Mouse (Mus musculus): ENCODE results near the gene Aloxe3. TPM values are rescaled to one million over a fixed set of nuclear protein-coding genes. Genes with fewer than 3 reads are reported as not detected.
A peak's percentile ranks its signal among the peaks of the same experiment; 100 is the strongest.

Aloxe3 gene
- polyA plus RNA-seq, 1 experiment from 2014 or later, result 0.47 TPM

GRCm38 (mm10) chr11:69096360-69096986 is 29.2 kb upstream of the Aloxe3 start:
- peak overlapping the region; percentile 84 for H3K27ac ChIP-seq
- peak overlapping the region; percentile 81 for H3K4me2 ChIP-seq (replicated peaks)
- peak; percentile 1; the same call in 1 of the 2 replicates for ATAC-seq (ENCODE audit: insufficient number of reproducible peaks, insufficient read depth, low FRiP score, low TSS enrichment)
- 12% methylated on average over 9 of the region's 9 CpGs for WGBS
- H3K27me3 ChIP-seq, result no peaks in the 10 kb centered on the region
- H3K4me3 ChIP-seq, result peak overlapping the region; percentile 57
- H3K4me1 ChIP-seq, result peaks cover 44% of the 10 kb centered on the region
- no peak overlapping the region for H3K9ac ChIP-seq
- peaks cover 21% of the 10 kb centered on the region for H3K36me3 ChIP-seq
- H3K9me3 ChIP-seq, result no peaks in the 10 kb centered on the region

GRCm38 (mm10) chr11:69096987-69097900 is 28.5 kb upstream of the Aloxe3 start:
- H3K4me3 ChIP-seq, result peak overlapping the region; percentile 57
- H3K9ac ChIP-seq, result peak overlapping the region; percentile 25; the same call in 1 of the 2 replicates
- H3K36me3 ChIP-seq, result peaks cover 23% of the 10 kb centered on the region
- H3K27me3 ChIP-seq, result no peaks in the 10 kb centered on the region
- H3K9me3 ChIP-seq, result no peaks in the 10 kb centered on the region
- H3K27ac ChIP-seq, result peak overlapping the region; percentile 84
- WGBS, result 3% methylated on average over 29 of the region's 29 CpGs
- peak; percentile 30; the same call in 1 of the 2 replicates for ATAC-seq (ENCODE audit: insufficient number of reproducible peaks, insufficient read depth, low FRiP score, low TSS enrichment)
- peaks cover 44% of the 10 kb centered on the region for H3K4me1 ChIP-seq
- peak overlapping the region; percentile 81 for H3K4me2 ChIP-seq (replicated peaks)

- peak overlapping the region; percentile 81 for H3K4me2 ChIP-seq (replicated peaks)
- H3K27ac ChIP-seq, result peak overlapping the region; percentile 84
- H3K4me1 ChIP-seq, result peaks cover 44% of the 10 kb centered on the region
- H3K9me3 ChIP-seq, result no peaks in the 10 kb centered on the region
- H3K9ac ChIP-seq, result peak overlapping the region; percentile 53; the same call in 1 of the 2 replicates
- H3K36me3 ChIP-seq, result peaks cover 28% of the 10 kb centered on the region
- no peak for ATAC-seq (ENCODE audit: insufficient number of reproducible peaks, insufficient read depth, low FRiP score, low TSS enrichment)
- H3K4me3 ChIP-seq, result peak overlapping the region; percentile 57
- WGBS, result 25% methylated on average over 8 of the region's 8 CpGs
- H3K27me3 ChIP-seq, result no peaks in the 10 kb centered on the region
These were observed 27.5 kb upstream of the Aloxe3 start for GRCm38 (mm10) chr11:69098039-69098761.

- no peak; the same call in 1 of the 2 replicates for ATAC-seq (ENCODE audit: insufficient number of reproducible peaks, insufficient read depth, low FRiP score, low TSS enrichment)
- H3K9ac ChIP-seq, result peak overlapping the region; percentile 53
- no peaks in the 10 kb centered on the region for H3K27me3 ChIP-seq
- H3K4me2 ChIP-seq (replicated peaks), result peak overlapping the region; percentile 81
- peaks cover 44% of the 10 kb centered on the region for H3K4me1 ChIP-seq
- WGBS, result under 1% methylated on average over 19 of the region's 19 CpGs
- H3K36me3 ChIP-seq, result peaks cover 33% of the 10 kb centered on the region
- H3K9me3 ChIP-seq, result no peaks in the 10 kb centered on the region
- peak overlapping the region; percentile 47 for H3K4me3 ChIP-seq
- peak overlapping the region; percentile 86 for H3K27ac ChIP-seq
These were observed 27.0 kb upstream of the Aloxe3 start for GRCm38 (mm10) chr11:69098762-69099091.

GRCm38 (mm10) chr11:69099177-69099914 is 26.4 kb upstream of the Aloxe3 start:
- Histone ChIP-seq H3K27ac (peak overlapping the region; percentile 86), H3K9me3 (no peaks in the 10 kb centered on the region), H3K4me1 (peaks cover 44% of the 10 kb centered on the region), H3K9ac (peak overlapping the region; percentile 53), H3K4me3 (peak overlapping the region; percentile 47), H3K36me3 (peaks cover 39% of the 10 kb centered on the region), H3K4me2 (replicated peaks) (peak overlapping the region; percentile 81), H3K27me3 (no peaks in the 10 kb centered on the region)
- 1% methylated on average over 22 of the region's 22 CpGs for WGBS
- ATAC-seq (ENCODE audit: insufficient number of reproducible peaks, insufficient read depth, low FRiP score, low TSS enrichment), result no peak

GRCm38 (mm10) chr11:69099915-69100345 is 25.8 kb upstream of the Aloxe3 start:
- Histone ChIP-seq H3K27me3 (no peaks in the 10 kb centered on the region), H3K36me3 (peaks cover 45% of the 10 kb centered on the region), H3K4me3 (peak overlapping the region; percentile 47), H3K9ac (peak overlapping the region; percentile 53), H3K4me2 (replicated peaks) (peak overlapping the region; percentile 81), H3K4me1 (peaks cover 44% of the 10 kb centered on the region), H3K9me3 (no peaks in the 10 kb centered on the region), H3K27ac (peak overlapping the region; percentile 86)
- peak; percentile 24; the same call in 1 of the 2 replicates for ATAC-seq (ENCODE audit: insufficient number of reproducible peaks, insufficient read depth, low FRiP score, low TSS enrichment)
- under 1% methylated on average over 23 of the region's 23 CpGs for WGBS

DNA sequence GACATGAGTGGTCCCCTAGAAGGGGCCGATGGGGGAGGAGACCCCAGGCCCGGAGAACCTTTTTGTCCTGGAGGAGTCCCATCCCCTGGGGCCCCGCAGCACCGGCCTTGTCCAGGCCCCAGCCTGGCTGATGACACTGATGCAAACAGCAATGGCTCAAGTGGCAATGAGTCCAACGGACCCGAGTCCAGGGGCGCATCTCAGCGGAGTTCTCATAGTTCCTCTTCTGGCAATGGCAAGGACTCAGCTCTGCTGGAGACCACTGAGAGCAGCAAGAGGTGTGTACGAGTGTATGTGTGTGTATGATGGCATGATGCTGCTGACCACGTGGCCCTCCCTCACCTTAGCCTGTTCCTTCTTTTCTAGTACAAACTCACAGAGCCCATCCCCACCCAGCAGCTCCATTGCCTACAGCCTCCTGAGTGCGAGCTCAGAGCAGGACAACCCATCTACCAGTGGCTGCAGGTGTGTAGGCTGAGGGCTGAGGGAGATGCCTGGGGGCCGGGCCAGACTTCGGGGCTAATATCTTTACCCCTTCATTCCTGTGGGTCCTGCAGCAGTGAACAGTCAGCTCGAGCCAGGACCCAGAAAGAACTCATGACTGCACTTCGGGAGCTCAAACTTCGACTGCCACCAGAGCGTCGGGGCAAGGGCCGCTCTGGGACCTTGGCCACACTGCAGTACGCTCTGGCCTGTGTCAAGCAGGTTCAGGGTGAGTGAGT is 24.9 kb upstream of the Aloxe3 start:
- Histone ChIP-seq H3K36me3 (peaks cover 54% of the 10 kb centered on the region), H3K4me1 (peaks cover 44% of the 10 kb centered on the region), H3K27me3 (no peaks in the 10 kb centered on the region), H3K9ac (peak overlapping the region; percentile 53; the same call in 1 of the 2 replicates), H3K4me3 (no peak overlapping the region), H3K9me3 (no peaks in the 10 kb centered on the region), H3K4me2 (replicated peaks) (peak overlapping the region; percentile 81), H3K27ac (peak overlapping the region; percentile 86)
- WGBS, result 88% methylated on average over 20 of the region's 20 CpGs
- ATAC-seq (ENCODE audit: insufficient number of reproducible peaks, insufficient read depth, low FRiP score, low TSS enrichment), result no peak

GRCm38 (mm10) chr11:69101604-69102402 is 23.9 kb upstream of the Aloxe3 start:
- Histone ChIP-seq H3K9ac (no peak overlapping the region), H3K4me1 (peaks cover 36% of the 10 kb centered on the region), H3K4me2 (replicated peaks) (no peak overlapping the region), H3K27ac (no peak overlapping the region), H3K4me3 (no peak overlapping the region), H3K9me3 (no peaks in the 10 kb centered on the region), H3K27me3 (no peaks in the 10 kb centered on the region), H3K36me3 (peaks cover 64% of the 10 kb centered on the region)
- ATAC-seq (ENCODE audit: insufficient number of reproducible peaks, insufficient read depth, low FRiP score, low TSS enrichment), result no peak
- 89% methylated on average over 21 of the region's 21 CpGs for WGBS

DNA sequence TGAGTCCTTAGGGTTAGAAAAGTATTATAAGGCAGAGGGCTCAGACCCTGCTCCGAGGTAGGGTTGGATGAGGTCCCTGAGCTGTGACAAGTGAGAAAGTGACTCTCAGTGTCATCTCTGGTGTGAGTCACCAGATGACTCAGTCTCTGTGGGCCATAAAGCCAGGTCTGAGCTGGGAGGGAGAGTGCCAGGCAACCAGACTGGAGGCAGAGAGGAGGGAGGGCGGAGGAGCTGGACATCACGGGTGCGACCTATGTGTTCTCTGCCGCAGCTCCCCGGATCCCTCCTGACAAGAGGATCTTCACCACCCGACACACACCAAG is 23.3 kb upstream of the Aloxe3 start:
- 92% methylated on average over 7 of the region's 7 CpGs for WGBS
- Histone ChIP-seq H3K36me3 (peaks cover 69% of the 10 kb centered on the region), H3K27me3 (no peaks in the 10 kb centered on the region), H3K4me2 (replicated peaks) (no peak overlapping the region), H3K4me1 (peaks cover 31% of the 10 kb centered on the region), H3K9me3 (no peaks in the 10 kb centered on the region), H3K27ac (no peak overlapping the region), H3K9ac (no peak overlapping the region), H3K4me3 (no peak overlapping the region)
- ATAC-seq (ENCODE audit: insufficient number of reproducible peaks, insufficient read depth, low FRiP score, low TSS enrichment), result no peak

- Histone ChIP-seq H3K9me3 (no peaks in the 10 kb centered on the region), H3K4me2 (replicated peaks) (no peak overlapping the region), H3K36me3 (peaks cover 77% of the 10 kb centered on the region), H3K27me3 (no peaks in the 10 kb centered on the region), H3K9ac (no peak overlapping the region), H3K27ac (no peak overlapping the region), H3K4me3 (no peak overlapping the region), H3K4me1 (peaks cover 23% of the 10 kb centered on the region)
- ATAC-seq (ENCODE audit: insufficient number of reproducible peaks, insufficient read depth, low FRiP score, low TSS enrichment), result no peak
- WGBS, result 93% methylated on average over 14 of the region's 14 CpGs
These were observed 22.6 kb upstream of the Aloxe3 start for GRCm38 (mm10) chr11:69103121-69103520.

All from embryonic facial prominence, embryonic 12.5 days (tissue).